Comparison of ENCODE assay signal across 9 mouse cellular contexts in genomic region chr14:25872461-25873415, GRCm38 (mm10). TPM values are rescaled to one million over a fixed set of nuclear protein-coding genes. Genes with fewer than 3 reads are reported as not detected.
DNase-seq lines count a peak whose midpoint lies in the region; ATAC-seq lines count a peak whose summit lies in the region.
"Had no signal": no experiment of that assay in that cellular context is flagged by ENCODE, and none has a peak within 500 bp of the region (broad histone marks: within the 10 kb centered on the region; RNA-seq: fewer than 3 reads in every experiment).

No protein-coding gene starts in this region.

- DNase-seq in gastrocnemius, postnatal 10 days = peak; percentile 30
- no peak for DNase-seq in gastrocnemius, adult 18-20 months (ENCODE audit: low spot score)
- peak; percentile 83 for DNase-seq in Muller cell, postnatal 12 days (ENCODE audit: inconsistent ontology term)
- DNase-seq in cerebellum, postnatal 14 days = peak; percentile 54 to 69
- DNase-seq in kidney, postnatal 25 days = peak; percentile 61 to 65
- DNase-seq in lung, postnatal 4 days = peak; percentile 52 to 72
- DNase-seq in neural tube, embryonic 10.5 days (ENCODE audit: extremely low spot score, low spot score) = no peak

- no peak for ATAC-seq in inflammation-experienced regulatory T-cells, adult 6 months

RNA-seq across cellular contexts. Expression of gene Plac9a, which starts 30.2 kb away (rescaled TPM):
- total RNA-seq in gastrocnemius, postnatal 10 days (2021) = 1 to 10 TPM; 2.5 to 6.4 TPM
- total RNA-seq in gastrocnemius, adult 18-20 months (2021) = 1 to 10 TPM; 2.2 to 4.1 TPM
- polyA plus RNA-seq in inflammation-experienced regulatory T-cells, adult 6 months (2017; shearing (Covaris generic)) = not detected
- polyA plus RNA-seq: limb, embryonic 13.5 days had no signal

RNA-seq across cellular contexts. Expression of gene Anxa11, which starts 30.8 kb away (rescaled TPM):
- 10 to 100 TPM; 95.6 to 97.7 TPM for total RNA-seq in gastrocnemius, postnatal 10 days (2021)
- 100 to 1,000 TPM; 100 to 102 TPM for total RNA-seq in gastrocnemius, adult 18-20 months (2021)
- 10 to 100 TPM; 55.1 to 93.1 (median 65.4) TPM for polyA plus RNA-seq in inflammation-experienced regulatory T-cells, adult 6 months (2017; shearing (Covaris generic))

RNA-seq across cellular contexts. Expression of gene Tmem254a, which starts 54.7 kb away (rescaled TPM):
- 1 to 10 TPM; 2.5 to 3.1 TPM for total RNA-seq in gastrocnemius, postnatal 10 days (2021)
- total RNA-seq in gastrocnemius, adult 18-20 months (2021) = under 1 TPM; 0.25 to 0.26 TPM
- polyA plus RNA-seq in inflammation-experienced regulatory T-cells, adult 6 months (2017; shearing (Covaris generic)) = 1 to 10 TPM; 2.7 to 8.9 (median 4.3) TPM

Comparison
In these comparisons a context has a peak if more than half of its experiments do, and no peak if none do; other contexts are left out.
1. DNase-seq: peak in gastrocnemius, postnatal 10 days (single experiment), Muller cell, postnatal 12 days (single experiment), cerebellum, postnatal 14 days (2 of 2), kidney, postnatal 25 days (2 of 2) and lung, postnatal 4 days (2 of 2); none in gastrocnemius, adult 18-20 months (single experiment) and neural tube, embryonic 10.5 days (single experiment).